ENCODE assay signal across 26 mouse cellular contexts in genomic region chr10:41871564-41871963, GRCm38 (mm10).
DNase-seq lines count a peak whose midpoint lies in the region; ATAC-seq lines count a peak whose summit lies in the region.
"Had no signal": no experiment of that assay in that cellular context is flagged by ENCODE, and none has a peak within 500 bp of the region (broad histone marks: within the 10 kb centered on the region; RNA-seq: fewer than 3 reads in every experiment).

No protein-coding gene starts in this region.

- H3K4me3 ChIP-seq in liver, embryonic 11.5 days (ENCODE audit: low read depth, low read length): no peak overlapping the region
- H3K4me3 ChIP-seq in liver, embryonic 12.5 days: no peak overlapping the region
- H3K4me3 ChIP-seq in megakaryocyte, embryonic 14.5 days (replicated peaks): peak overlapping the region; percentile 57
- H3K4me3 ChIP-seq in limb, embryonic 10.5 days: no peak overlapping the region
- H3K4me3 ChIP-seq: embryonic facial prominence, embryonic 13.5 days; gastrocnemius, adult 2 months; heart, embryonic 12.5 days; heart, embryonic 15.5 days had no signal

- no peaks in the 10 kb centered on the region for H3K36me3 ChIP-seq in liver, embryonic 11.5 days (ENCODE audit: control insufficient read depth, insufficient read depth, low read length)
- no peaks in the 10 kb centered on the region for H3K36me3 ChIP-seq in liver, embryonic 12.5 days
- H3K36me3 ChIP-seq in megakaryocyte, embryonic 14.5 days (replicated peaks; ENCODE audit: low read length): peaks cover 2% of the 10 kb centered on the region
- H3K36me3 ChIP-seq in limb, embryonic 10.5 days: no peaks in the 10 kb centered on the region
- H3K36me3 ChIP-seq: embryonic facial prominence, embryonic 13.5 days; heart, embryonic 12.5 days; heart, embryonic 15.5 days had no signal

- H3K4me2 ChIP-seq in liver, embryonic 11.5 days: no peak overlapping the region
- no peak overlapping the region for H3K4me2 ChIP-seq in liver, embryonic 12.5 days
- H3K4me2 ChIP-seq: embryonic facial prominence, embryonic 13.5 days; heart, embryonic 12.5 days; heart, embryonic 15.5 days; hindbrain, embryonic 14.5 days had no signal

- H3K4me1 ChIP-seq in liver, embryonic 11.5 days (replicated peaks; ENCODE audit: control insufficient read depth, insufficient read depth, low read length): peaks cover 3% of the 10 kb centered on the region; the same call in 1 of the 2 replicates
- peaks cover 23% of the 10 kb centered on the region for H3K4me1 ChIP-seq in liver, embryonic 12.5 days
- H3K4me1 ChIP-seq in megakaryocyte, embryonic 14.5 days: peaks cover 58% of the 10 kb centered on the region
- H3K4me1 ChIP-seq in limb, embryonic 10.5 days: peaks cover 10% of the 10 kb centered on the region

- no peaks in the 10 kb centered on the region for H3K9me3 ChIP-seq in liver, embryonic 11.5 days (ENCODE audit: control insufficient read depth, low read length)
- no peaks in the 10 kb centered on the region for H3K9me3 ChIP-seq in liver, embryonic 12.5 days (replicated peaks)
- H3K9me3 ChIP-seq in megakaryocyte, embryonic 14.5 days: no peaks in the 10 kb centered on the region
- H3K9me3 ChIP-seq in limb, embryonic 10.5 days (replicated peaks): no peaks in the 10 kb centered on the region
- H3K9me3 ChIP-seq: embryonic facial prominence, embryonic 13.5 days; heart, embryonic 12.5 days; heart, embryonic 15.5 days had no signal

- H3K9ac ChIP-seq in liver, embryonic 11.5 days (ENCODE audit: low read depth, low read length): no peak overlapping the region
- H3K9ac ChIP-seq in liver, embryonic 12.5 days: no peak overlapping the region
- H3K9ac ChIP-seq: embryonic facial prominence, embryonic 13.5 days; forebrain, postnatal 0 days; heart, embryonic 12.5 days; heart, embryonic 15.5 days; hindbrain, embryonic 14.5 days had no signal

- WGBS in liver, embryonic 11.5 days: 31% methylated on average over 2 of the region's 2 CpGs
- WGBS in liver, embryonic 12.5 days (ENCODE audit: insufficient replicate concordance): 39% methylated on average over 2 of the region's 2 CpGs
- 64% methylated on average over 2 of the region's 2 CpGs for WGBS in limb, embryonic 10.5 days

- no peaks in the 10 kb centered on the region for H3K27me3 ChIP-seq in liver, embryonic 11.5 days (replicated peaks; ENCODE audit: control insufficient read depth, insufficient read depth, low read length)
- no peaks in the 10 kb centered on the region for H3K27me3 ChIP-seq in liver, embryonic 12.5 days (replicated peaks)
- no peaks in the 10 kb centered on the region for H3K27me3 ChIP-seq in megakaryocyte, embryonic 14.5 days (replicated peaks)
- H3K27me3 ChIP-seq in limb, embryonic 10.5 days (ENCODE audit: low read depth, poor library complexity, severe bottlenecking): no peaks in the 10 kb centered on the region
- H3K27me3 ChIP-seq: embryonic facial prominence, embryonic 13.5 days; heart, embryonic 12.5 days; heart, embryonic 15.5 days had no signal

- H3K27ac ChIP-seq in liver, embryonic 11.5 days (ENCODE audit: low read depth, low read length): no peak overlapping the region
- no peak overlapping the region for H3K27ac ChIP-seq in liver, embryonic 12.5 days
- H3K27ac ChIP-seq in limb, embryonic 10.5 days: no peak overlapping the region
- H3K27ac ChIP-seq: embryonic facial prominence, embryonic 13.5 days; gastrocnemius, adult 2 months; heart, embryonic 15.5 days; hindbrain, embryonic 14.5 days had no signal

- 0 out of 2 replicates have a peak, but pooled peaks have one; percentile 34 for ATAC-seq in liver, embryonic 11.5 days (replicated peaks; ENCODE audit: low FRiP score)
- no peak for ATAC-seq in liver, embryonic 12.5 days
- ATAC-seq in megakaryocyte, adult 5-6 weeks (ENCODE audit: poor library complexity, severe bottlenecking): no peak
- ATAC-seq in erythroid progenitor cell, adult 5-6 weeks (replicated peaks; ENCODE audit: low FRiP score, poor library complexity, severe bottlenecking): peak; percentile 76
- peak; percentile 70 for ATAC-seq in megakaryocyte progenitor cell, adult 5-6 weeks (replicated peaks; ENCODE audit: poor library complexity)
- ATAC-seq: CD4-positive, CD25-positive, alpha-beta regulatory T cell, adult 4 months; forebrain, embryonic 14.5 days; forebrain, postnatal 0 days had no signal

- no peak for DNase-seq in liver, embryonic 11.5 days (ENCODE audit: low spot score)
- no peak for DNase-seq in layer of hippocampus, postnatal 14 days (ENCODE audit: low spot score in 2 of 2)
- no peak for DNase-seq in limb, embryonic 10.5 days (ENCODE audit: low spot score)
- DNase-seq: adrenal gland, adult 2 months; adrenal gland, postnatal 14 days; cerebellum, adult 11 months; cerebellum, adult 2 months; cerebellum, adult 9-11 months; cerebellum, postnatal 25 days; forebrain, postnatal 0 days; gastrocnemius, adult 2 months; gastrocnemius, postnatal 14 days; heart, adult 18-20 months; heart, postnatal 10 days; heart, postnatal 4 days had no signal

Comparison
In these comparisons a context has a peak if more than half of its experiments do, and no peak if none do; other contexts are left out.
1. ATAC-seq: peak in liver, embryonic 11.5 days (single experiment), erythroid progenitor cell, adult 5-6 weeks (single experiment) and megakaryocyte progenitor cell, adult 5-6 weeks (single experiment); none in liver, embryonic 12.5 days (single experiment) and megakaryocyte, adult 5-6 weeks (single experiment).